Mouse (Mus musculus) lung, postnatal 36 days (tissue): Measurements from ENCODE around the gene Nmur1.

Experiments
- DNase-seq: peaks from one replicate; pipeline ENCODE4 v3.0.0; 2022; ENCODE audit warnings: mixed read lengths

Gene Nmur1

GRCm38 (mm10) chr1:86426128-86426527 is at the start of gene Nmur1, which contains the start of gene Tex44:
TSS of gene Nmur1 (minus strand) at chr1:86426228.
TSS of gene Tex44 (plus strand) at chr1:86426329.
- no peak for DNase-seq

GRCm38 (mm10) chr1:86473109-86473760 is 47.2 kb upstream of the Nmur1 start:
- DNase-seq = no peak

- DNase-seq = peak; percentile 92
Observed at GRCm38 (mm10) chr1:86472197-86472952, 46.3 kb upstream of the Nmur1 start.

GRCm38 (mm10) chr1:86471504-86471961 is 45.5 kb upstream of the Nmur1 start:
- DNase-seq = peak; percentile 85

- peak; percentile 94 for DNase-seq
Observed at GRCm38 (mm10) chr1:86470519-86471181, 44.6 kb upstream of the Nmur1 start.

- no peak for DNase-seq
Observed at GRCm38 (mm10) chr1:86469876-86470275, 43.8 kb upstream of the Nmur1 start.

GRCm38 (mm10) chr1:86467416-86467815 is 41.4 kb upstream of the Nmur1 start:
- no peak for DNase-seq

- DNase-seq = no peak
Observed at GRCm38 (mm10) chr1:86464875-86465224, 38.8 kb upstream of the Nmur1 start.

GRCm38 (mm10) chr1:86464223-86464874 is 38.3 kb upstream of the Nmur1 start:
- no peak for DNase-seq

- no peak for DNase-seq
Observed at GRCm38 (mm10) chr1:86459371-86459770, 33.3 kb upstream of the Nmur1 start.

- DNase-seq = no peak
Observed at GRCm38 (mm10) chr1:86456892-86457581, 31.0 kb upstream of the Nmur1 start.

- no peak for DNase-seq
Observed at GRCm38 (mm10) chr1:86452713-86453112, 26.7 kb upstream of the Nmur1 start.

GRCm38 (mm10) chr1:86449966-86450365 is 23.9 kb upstream of the Nmur1 start:
- no peak for DNase-seq

- peak; percentile 67 for DNase-seq
Observed at GRCm38 (mm10) chr1:86448272-86448671, 22.2 kb upstream of the Nmur1 start.

GRCm38 (mm10) chr1:86447596-86448171 is 21.7 kb upstream of the Nmur1 start:
- DNase-seq = peak; percentile 76

GRCm38 (mm10) chr1:86443386-86444172 is 17.6 kb upstream of the Nmur1 start:
- DNase-seq = no peak

- no peak for DNase-seq
Observed at GRCm38 (mm10) chr1:86442832-86443231, 16.8 kb upstream of the Nmur1 start.

- DNase-seq = peak; percentile 92
Observed at GRCm38 (mm10) chr1:86441980-86442831, 16.2 kb upstream of the Nmur1 start.

GRCm38 (mm10) chr1:86441724-86441979 is 15.6 kb upstream of the Nmur1 start:
- no peak for DNase-seq

GRCm38 (mm10) chr1:86440887-86441723 is 15.1 kb upstream of the Nmur1 start:
- peak; percentile 80 for DNase-seq
